Mouse (Mus musculus): ENCODE results near the gene Chst11.
A peak's percentile ranks its signal among the peaks of the same experiment; 100 is the strongest.

Chst11 gene

DNA sequence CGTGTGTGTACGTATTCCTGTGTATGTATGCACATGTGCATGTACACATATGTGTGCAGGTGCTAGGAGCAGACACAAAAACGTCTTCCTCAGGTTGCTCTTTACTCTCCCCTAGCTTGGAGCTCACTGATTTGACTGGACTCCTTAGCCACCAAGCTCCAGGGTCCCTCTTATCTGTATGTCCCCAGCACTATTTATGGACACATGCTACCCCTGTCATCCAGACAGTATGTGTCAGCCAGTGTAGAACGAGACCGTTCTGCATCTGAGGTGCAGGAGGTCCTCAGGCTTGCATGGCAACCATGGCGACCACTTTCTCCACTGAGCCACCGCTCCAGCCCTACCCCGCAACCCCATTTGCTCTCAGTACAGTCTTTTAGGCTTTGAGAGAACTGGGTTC is 93.4 kb downstream of the Chst11 start:
- DNase-seq (ENCODE audit: low spot score) = no peak

GRCm38 (mm10) chr10:83079755-83080154 is 94.5 kb downstream of the Chst11 start:
- no peak for DNase-seq (ENCODE audit: low spot score)

DNA sequence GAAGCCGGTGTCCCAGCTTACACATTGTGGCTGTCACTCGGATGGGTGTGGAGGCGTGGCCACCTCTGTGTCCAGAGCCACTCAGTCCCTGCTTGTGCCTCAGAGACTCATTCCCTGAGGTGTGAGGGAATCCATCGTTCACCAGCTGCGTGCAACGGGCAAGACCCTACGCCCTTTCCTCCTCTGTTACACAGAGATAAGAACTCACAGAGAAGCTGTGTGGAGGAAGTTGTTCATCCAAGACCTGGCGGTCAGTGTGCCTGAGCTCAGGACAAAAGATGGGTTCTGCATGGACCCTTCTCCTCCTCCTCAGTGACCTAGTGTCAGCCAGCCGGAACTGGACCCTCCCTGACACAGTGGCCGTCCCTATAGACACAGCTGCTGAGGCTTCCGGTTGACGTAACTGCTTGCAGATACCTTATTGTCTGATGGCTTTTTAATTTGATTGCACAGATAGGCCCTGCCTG is 95.0 kb downstream of the Chst11 start:
- no peak for DNase-seq (ENCODE audit: low spot score)

DNA sequence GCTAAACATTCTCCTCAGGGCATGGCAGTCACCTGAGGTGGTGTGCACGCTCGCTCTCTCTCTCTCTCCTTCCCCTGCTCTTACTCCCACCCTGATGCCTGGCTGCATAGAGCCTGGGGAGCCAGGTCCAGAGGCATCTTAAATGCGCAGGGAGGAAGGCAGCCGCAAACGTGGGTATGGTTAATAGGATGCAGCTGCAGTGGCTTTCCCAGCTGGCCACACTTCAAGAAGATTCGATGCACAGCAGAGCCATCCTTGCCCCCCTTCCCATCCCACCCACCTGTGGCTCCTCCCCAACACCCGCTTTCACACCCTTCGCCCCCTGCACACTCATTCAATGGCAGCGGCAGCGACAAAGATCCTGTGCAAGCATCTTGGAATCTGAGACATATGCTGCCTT is 95.6 kb downstream of the Chst11 start:
- no peak for DNase-seq (ENCODE audit: low spot score)

GRCm38 (mm10) chr10:83083946-83084345 is 98.6 kb downstream of the Chst11 start:
- DNase-seq (ENCODE audit: low spot score) = peak; percentile 26

- DNase-seq (ENCODE audit: low spot score) = no peak
Measured at GRCm38 (mm10) chr10:83088318-83088717, 103.0 kb downstream of the Chst11 start.

- DNase-seq (ENCODE audit: low spot score) = no peak
Measured at GRCm38 (mm10) chr10:83088826-83089225, 103.5 kb downstream of the Chst11 start.

- no peak for DNase-seq (ENCODE audit: low spot score)
Measured at GRCm38 (mm10) chr10:83090185-83090584, 104.9 kb downstream of the Chst11 start.

DNA sequence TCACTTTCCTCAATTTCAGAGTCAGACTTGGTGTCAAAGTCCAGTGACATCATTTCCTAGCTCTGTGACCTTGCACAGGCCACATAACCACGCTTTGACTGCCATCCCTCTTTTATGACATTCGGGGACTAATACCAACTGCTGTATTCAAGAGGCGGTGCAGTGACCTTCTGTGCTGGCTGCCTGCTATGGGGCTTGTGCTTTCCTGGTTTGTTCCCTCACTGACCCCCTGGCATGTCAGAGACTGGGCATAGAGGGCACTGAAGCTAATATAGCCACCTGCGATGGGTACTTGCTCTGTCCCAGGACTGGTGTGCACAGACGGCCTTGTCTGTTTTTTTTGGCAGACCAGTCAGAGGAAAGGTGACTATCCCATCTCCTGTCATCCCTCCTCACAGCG is 108.4 kb downstream of the Chst11 start:
- DNase-seq (ENCODE audit: low spot score) = no peak

DNA sequence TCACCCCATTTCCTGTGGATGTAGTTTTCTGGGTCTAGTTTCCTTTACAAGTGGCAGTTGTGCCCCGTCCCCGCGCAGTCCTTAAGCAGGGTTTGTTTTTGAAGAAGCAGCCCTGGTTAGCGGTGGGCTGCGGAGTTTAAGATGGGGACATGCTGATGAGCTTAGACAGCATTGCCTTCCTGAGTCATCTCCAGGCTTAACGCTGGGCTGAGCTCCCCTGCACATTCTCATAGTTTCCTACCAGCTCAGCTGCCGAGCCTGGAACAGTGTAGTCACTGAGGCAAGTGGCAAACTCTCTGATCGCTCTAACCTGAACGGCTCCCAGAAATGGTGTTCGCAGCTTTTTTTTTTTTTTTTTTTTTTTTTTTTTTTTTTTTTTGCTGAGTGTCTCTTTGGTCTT is 109.0 kb downstream of the Chst11 start:
- no peak for DNase-seq (ENCODE audit: low spot score)

GRCm38 (mm10) chr10:83094821-83095725 is 109.8 kb downstream of the Chst11 start:
- no peak for DNase-seq (ENCODE audit: low spot score)

- no peak for DNase-seq (ENCODE audit: low spot score)
Measured at GRCm38 (mm10) chr10:83096257-83096656, 111.0 kb downstream of the Chst11 start.

- no peak for DNase-seq (ENCODE audit: low spot score)
Measured at GRCm38 (mm10) chr10:83098940-83099339, 113.6 kb downstream of the Chst11 start.

DNA sequence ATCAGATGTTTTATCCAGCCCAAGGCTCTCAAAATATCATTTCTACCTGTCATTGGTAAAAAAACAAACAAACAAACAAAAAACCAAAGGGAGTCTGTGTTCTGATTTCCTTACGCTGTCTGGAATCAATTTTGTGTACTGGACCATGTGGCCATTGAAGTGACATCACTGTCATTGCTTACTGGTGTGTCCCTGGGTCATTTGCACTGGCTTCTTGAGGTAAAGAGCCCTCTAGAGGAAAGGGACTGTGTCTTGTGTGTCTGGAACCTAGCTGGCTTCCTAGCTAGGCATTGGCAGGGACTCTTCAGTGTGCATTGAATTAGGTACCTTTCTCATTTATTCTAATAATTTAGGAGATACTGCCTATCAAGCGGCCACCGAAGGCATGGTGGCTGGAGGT is 114.4 kb downstream of the Chst11 start:
- DNase-seq (ENCODE audit: low spot score) = no peak

- DNase-seq (ENCODE audit: low spot score) = no peak
Measured at GRCm38 (mm10) chr10:83100890-83101289, 115.6 kb downstream of the Chst11 start.

DNA sequence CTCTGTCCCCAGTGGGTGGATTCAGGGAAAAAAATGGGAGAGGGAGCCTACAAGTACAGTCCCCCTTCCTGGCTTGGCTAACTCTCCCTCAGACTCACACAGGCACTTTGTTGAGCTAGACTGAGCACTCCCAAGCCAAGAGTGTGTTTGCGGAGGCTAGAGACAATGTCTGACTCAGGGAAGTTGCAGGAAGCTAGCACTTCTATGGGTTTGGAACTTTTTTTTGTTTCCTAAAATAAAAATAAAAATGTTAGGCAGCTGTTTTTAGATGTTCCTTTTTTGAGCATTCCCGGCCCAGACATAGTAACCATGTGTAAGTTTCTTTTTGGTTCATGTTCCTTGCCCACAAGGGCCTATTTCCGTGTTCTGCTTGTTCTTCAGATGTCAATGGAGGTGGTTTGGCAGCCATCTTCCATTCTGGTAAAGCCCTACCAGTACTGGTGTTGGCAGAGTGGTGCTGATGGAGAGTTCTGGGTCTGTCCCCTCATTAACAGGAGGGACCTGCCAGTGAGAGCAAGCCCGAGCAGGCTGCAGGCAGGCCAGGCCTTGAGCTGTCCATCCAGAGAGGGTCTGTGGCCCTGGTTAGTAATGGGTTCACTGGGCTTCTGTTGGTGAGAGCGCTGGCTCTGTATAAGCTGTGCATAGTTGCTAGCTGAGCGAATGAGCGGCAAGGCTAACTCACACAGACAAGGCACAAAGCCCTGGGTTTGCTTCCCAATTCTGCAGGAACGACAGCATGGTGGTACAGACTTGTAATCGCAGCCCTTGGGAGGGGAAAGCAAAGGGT is 116.3 kb downstream of the Chst11 start:
- no peak for DNase-seq (ENCODE audit: low spot score)

DNA sequence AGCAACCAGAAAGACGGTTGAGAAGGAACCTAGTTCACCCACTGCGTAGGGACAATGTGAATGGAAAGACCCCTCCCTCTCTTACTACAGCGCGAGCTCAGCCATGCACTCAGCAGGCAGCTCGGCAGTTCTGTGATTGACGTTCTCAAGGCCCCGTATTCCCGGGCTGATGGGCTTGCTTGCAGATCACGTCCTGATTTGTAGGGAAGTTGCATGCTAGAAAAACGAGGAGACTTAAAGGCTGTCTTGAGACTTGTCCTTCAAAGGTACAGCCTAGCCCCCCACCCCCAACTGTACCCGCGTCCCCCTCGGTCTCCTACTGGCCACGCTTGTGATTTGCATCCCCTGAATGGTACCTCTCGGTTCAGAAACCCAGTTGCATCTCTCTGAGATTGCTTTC is 117.4 kb downstream of the Chst11 start:
- no peak for DNase-seq (ENCODE audit: low spot score)

GRCm38 (mm10) chr10:83104221-83104620 is 118.9 kb downstream of the Chst11 start:
- peak; percentile 59 for DNase-seq (ENCODE audit: low spot score)

- no peak for DNase-seq (ENCODE audit: low spot score)
Measured at GRCm38 (mm10) chr10:83106152-83106746, 121.0 kb downstream of the Chst11 start.

DNA sequence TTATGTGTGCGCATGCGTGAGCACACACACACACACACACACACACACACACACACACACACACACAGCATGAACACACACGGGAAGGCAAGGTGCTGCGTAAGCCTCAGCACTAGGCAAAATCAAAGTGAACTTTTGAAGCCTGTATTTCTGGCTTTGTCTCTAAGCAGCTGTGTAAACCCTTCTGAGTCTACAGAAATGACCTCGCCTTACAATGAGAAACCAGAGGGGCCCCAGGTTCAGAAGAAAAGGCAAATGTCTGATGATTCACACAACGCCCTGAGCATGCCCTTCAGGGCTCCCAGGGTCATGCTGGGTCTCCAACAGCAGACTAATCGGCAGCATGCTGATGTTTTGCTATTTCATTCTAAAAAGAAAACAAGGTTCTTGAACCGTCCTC is 122.1 kb downstream of the Chst11 start:
- DNase-seq (ENCODE audit: low spot score) = no peak

GRCm38 (mm10) chr10:83107921-83108738 is 122.8 kb downstream of the Chst11 start:
- DNase-seq (ENCODE audit: low spot score) = no peak

DNA sequence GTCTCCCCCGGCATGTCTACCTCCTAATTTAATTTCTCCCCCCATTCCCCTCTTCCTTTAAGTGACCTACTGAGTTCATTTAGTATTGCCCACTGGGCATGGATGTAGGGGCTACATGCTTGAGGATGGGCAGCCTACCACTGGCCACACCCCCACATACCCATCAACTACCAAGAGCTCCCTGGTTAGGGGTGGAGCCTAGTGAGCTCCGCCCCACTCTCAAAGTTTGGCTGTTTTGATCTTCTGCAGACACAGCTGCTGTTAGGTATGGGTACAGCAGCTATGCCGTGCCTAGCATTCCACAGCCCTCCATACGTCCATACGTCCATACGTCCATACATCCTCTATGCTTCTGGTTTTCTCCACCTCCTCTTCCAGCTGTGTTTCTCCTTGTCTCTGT is 123.6 kb downstream of the Chst11 start:
- no peak for DNase-seq (ENCODE audit: low spot score)

Data from ovary, postnatal 36 days (tissue).